Mouse (Mus musculus) forelimb bud, embryonic 11.5 days (tissue): Measurements from ENCODE around the gene Efhd2.

Experiments
- DNase-seq: peaks from one replicate; pipeline ENCODE4 v3.0.0-alpha.2; 2012; ENCODE audit warnings: low read depth, low spot score

Gene Efhd2

GRCm38 (mm10) chr4:141874601-141875460 is at the start of gene Efhd2:
Gene Efhd2 (minus strand): TSS chr4:141874920.
- peak; percentile 69 for DNase-seq

GRCm38 (mm10) chr4:141923961-141924360 is 49.2 kb upstream of the Efhd2 start:
- no peak for DNase-seq

DNA sequence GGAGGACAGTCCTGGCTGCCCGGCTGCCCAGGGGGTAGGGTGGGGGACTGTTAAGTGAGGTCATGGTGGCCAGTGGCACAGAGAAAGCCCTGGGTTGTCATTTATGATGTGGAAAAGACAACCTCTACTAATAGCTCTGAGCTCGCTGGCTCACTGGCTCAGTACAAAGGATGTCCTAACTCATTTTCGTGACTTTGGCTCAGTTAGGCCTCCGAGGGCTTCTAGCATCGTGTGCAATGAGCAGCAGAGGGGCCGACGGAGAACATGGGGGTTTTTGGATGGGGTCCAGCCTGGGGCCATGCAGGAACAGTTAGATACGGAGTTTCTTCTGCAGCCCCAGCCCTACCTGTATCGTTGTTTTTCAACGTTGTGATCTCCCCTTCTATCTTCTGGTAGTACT is 45.7 kb upstream of the Efhd2 start:
- no peak for DNase-seq

DNA sequence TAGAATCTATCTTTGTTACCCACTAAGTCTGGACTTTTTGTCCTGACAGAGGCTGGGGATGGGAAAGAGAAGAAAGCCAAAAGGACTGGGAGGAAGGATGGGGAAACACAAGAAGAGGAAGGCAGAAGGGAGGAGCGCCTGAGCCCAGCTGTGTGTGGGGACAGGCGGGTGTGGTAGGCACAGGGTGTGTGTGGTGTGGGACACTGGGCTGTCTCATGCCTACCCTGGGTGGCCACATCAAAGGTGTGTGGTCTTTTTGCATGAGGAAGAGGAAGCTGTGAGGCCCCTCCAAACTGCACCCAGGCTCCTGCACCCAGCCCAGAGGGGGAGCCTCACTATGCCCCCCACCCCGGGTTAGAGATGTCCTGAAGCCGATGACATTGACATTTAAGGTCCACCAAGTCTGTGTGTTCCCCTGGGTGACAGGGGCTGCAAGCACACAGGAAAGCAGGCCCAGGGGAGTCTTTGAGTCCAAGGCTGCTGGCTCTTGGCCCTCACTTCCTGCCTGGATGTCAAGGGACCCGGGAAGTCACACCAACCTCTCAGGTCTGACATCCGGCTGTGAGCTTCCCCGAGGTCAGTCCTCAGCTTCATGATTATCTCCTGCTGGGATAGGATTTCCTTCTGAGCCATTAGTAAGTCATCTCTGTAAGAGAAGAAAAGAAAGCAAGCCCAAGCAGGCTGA is 43.2 kb upstream of the Efhd2 start:
- no peak for DNase-seq

DNA sequence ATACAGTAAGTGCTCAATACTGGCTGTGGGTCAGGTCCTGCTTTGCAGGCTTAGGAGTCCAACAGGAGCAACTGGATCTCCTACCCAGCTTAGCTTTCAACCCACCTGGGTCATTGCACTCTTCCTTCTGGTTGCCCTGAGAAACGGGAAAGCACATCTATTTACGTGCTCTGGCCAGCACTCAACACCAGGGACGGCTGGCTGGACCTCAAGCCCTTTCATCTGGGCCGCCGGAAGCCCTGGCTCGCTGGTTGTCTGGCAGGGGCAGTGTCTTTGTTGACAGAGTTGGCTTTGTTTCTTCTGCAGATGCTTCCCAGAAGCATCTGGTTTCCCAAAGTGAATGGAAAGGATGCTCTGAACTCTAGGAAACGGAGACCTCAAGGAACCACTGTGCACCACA is 39.3 kb upstream of the Efhd2 start:
- no peak for DNase-seq

GRCm38 (mm10) chr4:141913201-141913993 is 38.7 kb upstream of the Efhd2 start:
- DNase-seq = no peak

DNA sequence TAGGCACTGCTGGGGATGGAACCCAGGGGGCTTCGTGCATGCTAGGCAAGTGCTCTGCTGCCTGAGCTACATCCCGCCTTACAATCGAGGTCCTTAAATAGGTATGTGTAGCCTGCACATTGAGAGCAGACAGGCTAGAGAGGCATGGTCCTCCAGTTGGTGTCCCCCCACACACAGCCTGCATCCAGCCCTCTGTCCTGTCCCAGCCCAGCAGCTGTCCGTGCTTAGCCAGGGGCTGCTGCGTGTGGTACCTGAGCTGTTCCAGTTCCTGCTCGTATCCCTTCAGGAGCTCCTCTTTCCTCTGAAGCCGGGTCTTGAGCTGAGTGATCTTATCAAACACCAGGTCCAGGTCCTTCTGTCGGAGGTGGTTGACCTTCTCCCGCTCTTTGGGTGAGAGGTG is 30.0 kb upstream of the Efhd2 start:
- no peak for DNase-seq

DNA sequence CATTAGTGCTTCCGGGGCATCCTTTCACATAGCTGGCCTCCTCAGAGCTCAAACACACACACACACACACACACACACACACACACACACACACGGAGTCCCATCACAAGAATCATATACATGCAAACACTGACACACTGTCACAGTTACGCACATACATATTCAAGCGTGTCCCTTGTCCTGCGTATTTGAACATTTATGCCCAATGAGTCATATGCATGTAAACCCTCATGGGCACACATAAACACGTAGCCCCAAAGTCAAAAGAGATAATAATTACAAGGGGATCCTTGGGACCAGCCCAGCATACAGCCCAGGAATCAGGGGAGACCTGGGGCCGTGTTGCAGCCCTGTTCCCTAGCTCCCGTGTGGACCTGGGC is 27.7 kb upstream of the Efhd2 start:
- no peak for DNase-seq

- DNase-seq = no peak
Observed at GRCm38 (mm10) chr4:141901711-141902478, 27.2 kb upstream of the Efhd2 start.

GRCm38 (mm10) chr4:141900421-141900820 is 25.7 kb upstream of the Efhd2 start:
- no peak for DNase-seq

GRCm38 (mm10) chr4:141899936-141900335 is 25.2 kb upstream of the Efhd2 start:
- DNase-seq = no peak

GRCm38 (mm10) chr4:141898905-141899304 is 24.2 kb upstream of the Efhd2 start:
- DNase-seq = no peak

DNA sequence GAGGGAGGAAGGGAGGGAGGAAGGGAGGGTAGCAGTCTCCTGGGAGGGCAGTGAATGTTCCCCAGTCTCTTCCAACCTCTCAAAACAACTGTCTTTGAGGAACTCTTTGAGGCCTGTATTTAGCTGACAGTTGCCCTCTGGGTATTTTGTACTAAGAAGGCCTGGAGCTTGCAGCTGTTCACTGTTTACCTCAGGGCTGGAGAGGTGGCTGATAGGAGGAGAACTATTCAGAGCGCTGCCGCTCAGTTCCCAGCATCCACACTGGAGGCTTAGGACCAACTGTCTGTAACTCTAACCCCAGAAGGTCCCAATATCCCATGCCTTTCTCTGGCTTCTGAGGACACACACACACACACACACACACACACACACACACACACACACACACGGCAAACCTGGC is 23.1 kb upstream of the Efhd2 start:
- DNase-seq = no peak

GRCm38 (mm10) chr4:141897225-141897624 is 22.5 kb upstream of the Efhd2 start:
- DNase-seq = no peak

- no peak for DNase-seq
Observed at GRCm38 (mm10) chr4:141895772-141896171, 21.1 kb upstream of the Efhd2 start.

- no peak for DNase-seq
Observed at GRCm38 (mm10) chr4:141893157-141893784, 18.6 kb upstream of the Efhd2 start.

DNA sequence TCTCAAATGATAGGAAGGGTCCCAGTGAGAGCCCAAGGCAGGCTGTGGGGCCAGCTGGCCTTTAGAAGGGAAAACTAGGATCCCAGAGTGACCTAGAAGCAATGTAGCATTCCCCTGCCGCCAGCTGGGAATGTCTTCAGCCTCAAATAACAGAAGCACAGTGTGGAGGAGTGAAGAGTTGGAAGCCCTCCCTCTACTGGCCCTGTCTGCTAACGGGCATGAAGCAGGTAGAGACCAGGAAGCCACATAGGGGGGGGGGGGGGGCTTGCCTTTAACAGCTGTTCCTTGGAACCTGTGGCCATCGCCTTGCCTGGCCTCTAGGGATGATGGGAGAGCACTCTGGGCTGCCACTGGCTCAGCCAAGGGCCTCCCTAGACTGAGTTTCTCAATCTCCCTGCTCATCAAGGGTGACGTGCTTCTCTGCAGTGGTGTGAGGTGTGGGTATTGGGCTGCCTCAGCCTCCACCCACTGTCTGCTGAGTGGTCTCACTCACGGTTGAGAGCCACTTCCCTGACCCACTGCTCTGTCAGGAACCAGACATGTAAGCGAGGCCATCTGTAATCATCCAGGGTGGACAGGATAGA is 11.8 kb upstream of the Efhd2 start:
- peak; percentile 34 for DNase-seq

- no peak for DNase-seq
Observed at GRCm38 (mm10) chr4:141885451-141885850, 10.7 kb upstream of the Efhd2 start.

DNA sequence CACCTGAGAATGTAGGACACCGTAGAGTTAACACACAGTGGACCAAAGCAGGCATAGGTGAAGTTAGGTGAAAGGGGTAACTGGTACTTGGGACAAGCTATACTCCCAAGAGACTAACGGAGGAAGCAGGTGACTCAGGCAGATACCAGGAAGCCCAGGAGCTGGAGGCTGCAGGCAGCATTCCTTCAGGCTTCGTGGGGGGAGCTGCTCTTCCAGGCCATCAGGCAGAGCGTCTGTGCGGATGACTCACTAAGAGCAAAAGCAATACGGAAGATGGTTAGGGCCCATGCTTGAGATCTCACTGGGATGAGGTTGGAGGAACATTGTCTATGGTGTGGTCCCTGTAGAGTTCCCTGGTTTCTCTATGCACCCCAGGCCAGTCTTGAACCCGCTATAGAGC is 8.1 kb upstream of the Efhd2 start:
- DNase-seq = no peak

- no peak for DNase-seq
Observed at GRCm38 (mm10) chr4:141881950-141882349, 7.2 kb upstream of the Efhd2 start.
